Mouse (Mus musculus) MEL (cell line): Measurements from ENCODE around the gene B3gnt7. TPM values are rescaled to one million over a fixed set of nuclear protein-coding genes. Genes with fewer than 3 reads are reported as not detected.

ENCODE experiments used
- DNase-seq: peaks from one replicate; pipeline ENCODE4 v3.0.0; 2011; ENCODE audit warnings: low read depth, low spot score
- H3K27ac ChIP-seq: 2 replicates; pipeline ENCODE4 v1.5.1; 2012; ENCODE audit warnings: low read depth, mild to moderate bottlenecking, control low read depth, low read length, moderate library complexity; ENCODE audit not compliant: control insufficient read depth
- H3K27me3 ChIP-seq, 2 experiments: fragments of 150-350 bp in 1 of 2; sonication (generic) in 1 of 2; 2 replicates each; pipeline ENCODE4 v1.6.1; 2012; ENCODE audit warnings: low read length in 2 of 2, mild to moderate bottlenecking in 2 of 2, improper control_type of control experiment in 1 of 2, moderate library complexity in 1 of 2; ENCODE audit not compliant: insufficient read depth in 2 of 2, control insufficient read depth in 1 of 2
- H3K36me3 ChIP-seq, 2 experiments: 2 replicates each; pipeline ENCODE4 v1.6.1; 2012 to 2014; ENCODE audit warnings: low read length in 2 of 2, improper control_type of control experiment in 1 of 2, inconsistent platforms in 1 of 2, mild to moderate bottlenecking in 1 of 2; ENCODE audit not compliant: insufficient read depth in 2 of 2, control insufficient read depth in 1 of 2
- H3K4me1 ChIP-seq, 2 experiments: fragments of 150-350 bp in 1 of 2; sonication (generic) in 1 of 2; 2 replicates each; pipeline ENCODE4 v1.6.1; 2012; ENCODE audit warnings: low read length in 2 of 2, improper control_type of control experiment in 1 of 2, mild to moderate bottlenecking in 1 of 2; ENCODE audit not compliant: insufficient read depth in 2 of 2, control insufficient read depth in 1 of 2
- H3K4me3 ChIP-seq, 2 experiments: fragments of 150-350 bp in 1 of 2; sonication (generic) in 1 of 2; 2 replicates each; pipeline ENCODE4 v1.5.1; 2012; ENCODE audit warnings: low read depth in 2 of 2, low read length in 2 of 2, mild to moderate bottlenecking in 2 of 2, moderate library complexity in 2 of 2, control low read depth in 1 of 2, improper control_type of control experiment in 1 of 2; ENCODE audit not compliant: control insufficient read depth in 1 of 2, insufficient read depth in 1 of 2
- H3K79me2 ChIP-seq: 2 replicates; pipeline ENCODE4 v1.6.1; 2012; ENCODE audit warnings: mild to moderate bottlenecking, low read length, moderate library complexity; ENCODE audit not compliant: control insufficient read depth, poor library complexity, insufficient read depth
- H3K9ac ChIP-seq: 2 replicates; pipeline ENCODE4 v1.6.1; 2012; ENCODE audit warnings: low read depth, mild to moderate bottlenecking, control low read depth, low read length, moderate library complexity; ENCODE audit not compliant: control insufficient read depth, poor library complexity, severe bottlenecking
- H3K9me3 ChIP-seq: fragments of 150-350 bp; sonication (generic); replicated peaks from 2 replicates; pipeline ENCODE4 v1.6.1; 2012; ENCODE audit warnings: mild to moderate bottlenecking, low read length, improper control_type of control experiment, moderate library complexity; ENCODE audit not compliant: insufficient read depth
- E2F4 ChIP-seq: IDR thresholded peaks from 2 replicates; pipeline ENCODE4 v1.6.1; 2011; ENCODE audit warnings: low read depth, low read length, improper control_type of control experiment, borderline replicate concordance
- ELF1 ChIP-seq: IDR thresholded peaks from 2 replicates; pipeline ENCODE4 v1.6.1; 2014; ENCODE audit warnings: low read depth, mild to moderate bottlenecking, inconsistent platforms, low read length, improper control_type of control experiment, moderate library complexity
- EP300 ChIP-seq, 2 experiments: IDR thresholded peaks; 2 replicates each; pipeline ENCODE4 v1.6.1; 2011; ENCODE audit warnings: improper control_type of control experiment in 2 of 2, low read length in 2 of 2, low read depth in 1 of 2, mild to moderate bottlenecking in 1 of 2
- GATA1 ChIP-seq: IDR thresholded peaks from 2 replicates; pipeline ENCODE4 v1.6.1; 2011; ENCODE audit warnings: low read depth, low read length, improper control_type of control experiment
- HCFC1 ChIP-seq: IDR thresholded peaks from 2 replicates; pipeline ENCODE4 v1.6.1; 2012; ENCODE audit warnings: low read depth, mild to moderate bottlenecking, inconsistent platforms, low read length, improper control_type of control experiment, moderate library complexity
- JUND ChIP-seq: IDR thresholded peaks from 2 replicates; pipeline ENCODE4 v1.6.1; 2011; ENCODE audit warnings: low read depth, mild to moderate bottlenecking, improper control_type of control experiment, low read length
- MAX ChIP-seq: IDR thresholded peaks from 2 replicates; pipeline ENCODE4 v1.6.1; 2011; ENCODE audit warnings: low read length, improper control_type of control experiment
- MXI1 ChIP-seq: IDR thresholded peaks from 2 replicates; pipeline ENCODE4 v1.6.1; 2011; ENCODE audit warnings: mild to moderate bottlenecking, low read depth, low read length, improper control_type of control experiment
- MYB ChIP-seq: IDR thresholded peaks from 2 replicates; pipeline ENCODE4 v1.6.1; 2011; ENCODE audit warnings: mild to moderate bottlenecking, low read depth, low read length, improper control_type of control experiment
- NELFE ChIP-seq: IDR thresholded peaks from 2 replicates; pipeline ENCODE4 v1.6.1; 2011; ENCODE audit warnings: low read depth, low read length, improper control_type of control experiment
- NRF1 ChIP-seq: IDR thresholded peaks from 2 replicates; pipeline ENCODE4 v1.6.1; 2014; ENCODE audit warnings: low read depth, mild to moderate bottlenecking, inconsistent platforms, low read length, improper control_type of control experiment, moderate library complexity; ENCODE audit not compliant: poor library complexity, insufficient read depth, severe bottlenecking
- POLR2AphosphoS5 ChIP-seq: IDR thresholded peaks from 2 replicates; pipeline ENCODE4 v1.6.1; 2012; ENCODE audit warnings: low read depth, borderline replicate concordance, mild to moderate bottlenecking, inconsistent platforms, low read length, moderate library complexity, mixed read lengths
- SIN3A ChIP-seq: IDR thresholded peaks from 2 replicates; pipeline ENCODE4 v1.6.1; 2012; ENCODE audit warnings: low read length, improper control_type of control experiment, inconsistent platforms
- SMC3 ChIP-seq: IDR thresholded peaks from 2 replicates; pipeline ENCODE4 v1.6.1; 2011; ENCODE audit warnings: low read depth, low read length, improper control_type of control experiment
- TCF12 ChIP-seq: IDR thresholded peaks from 2 replicates; pipeline ENCODE4 v1.6.1; 2014; ENCODE audit warnings: low read depth, mild to moderate bottlenecking, inconsistent platforms, low read length, improper control_type of control experiment, moderate library complexity
- UBTF ChIP-seq: IDR thresholded peaks from 2 replicates; pipeline ENCODE4 v1.6.1; 2012; ENCODE audit warnings: low read depth, mild to moderate bottlenecking, inconsistent platforms, low read length, improper control_type of control experiment, moderate library complexity, borderline replicate concordance; ENCODE audit not compliant: insufficient read depth
- ZNF384 ChIP-seq: IDR thresholded peaks from 2 replicates; pipeline ENCODE4 v1.6.1; 2012; ENCODE audit warnings: low read depth, mild to moderate bottlenecking, inconsistent platforms, low read length, improper control_type of control experiment
- polyA plus RNA-seq, 2 experiments: library from polyadenylated mRNA; stranded (reverse) in 1 of 2; unstranded in 1 of 2; fragments of >175 nt in 1 of 2; fragments of >200 nt in 1 of 2; gene quantifications; 2 replicates each; pipeline versions ENCODE4 v1.2.1 to v1.2.4; 2012; ENCODE audit warnings: low replicate concordance in 2 of 2, low read depth in 1 of 2; ENCODE audit not compliant: insufficient read length in 2 of 2, insufficient read depth in 1 of 2, missing spikeins in 1 of 2
- total RNA-seq: library from RNA; depleted of rRNA; stranded (reverse); fragments of 300-350 nt; gene quantifications from 2 replicates; pipeline ENCODE4 v1.2.3, GENCODE M21; 2012

Gene B3gnt7
- total and polyA plus RNA-seq, 3 experiments: 0.40 TPM; not detected in 2

DNA sequence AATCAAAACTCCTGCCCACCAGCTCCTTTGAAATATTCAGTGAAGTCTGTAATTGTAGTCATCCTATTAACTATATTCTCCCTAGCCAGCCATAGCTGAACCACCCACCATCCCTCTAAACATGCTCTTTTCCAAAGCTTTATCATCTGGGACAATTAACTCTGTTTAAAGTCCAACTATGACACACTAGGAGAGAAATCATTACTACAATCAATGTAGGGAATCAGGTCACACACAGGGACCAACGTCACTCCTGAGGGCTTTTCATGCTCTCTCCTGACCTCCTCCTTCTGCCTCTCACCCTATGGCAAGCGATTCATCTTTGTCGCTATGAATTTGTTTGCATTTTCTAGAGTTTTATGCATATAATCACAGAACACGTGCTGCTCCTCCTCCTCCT is 15.2 kb upstream of the B3gnt7 start:
- no peak for TF ChIP-seq E2F4
- TF ChIP-seq MYB: no peak
- no peak for TF ChIP-seq NRF1
- TF ChIP-seq TCF12: no peak
- no peak for TF ChIP-seq NELFE
- TF ChIP-seq ELF1: no peak
- no peak for TF ChIP-seq MXI1
- no peak for TF ChIP-seq POLR2AphosphoS5
- no peak for TF ChIP-seq SMC3
- TF ChIP-seq SIN3A: no peak
- TF ChIP-seq HCFC1: no peak
- no peak for TF ChIP-seq UBTF
- TF ChIP-seq GATA1: no peak
- TF ChIP-seq ZNF384: no peak
- no peak for TF ChIP-seq EP300 (IDR thresholded peaks at IDR 0.05; ENCODE audit: low read depth in 1 of 2, low read length in 2 of 2)
- no peak for DNase-seq
- Histone ChIP-seq H3K36me3 (no peaks in the 10 kb centered on the region), H3K27me3 (no peaks in the 10 kb centered on the region; a peak in 2 of 4 replicates), H3K79me2 (no peaks in the 10 kb centered on the region), H3K4me3 (no peak overlapping the region), H3K4me1 (no peaks in the 10 kb centered on the region), H3K27ac (no peak overlapping the region), H3K9ac (no peak overlapping the region), H3K9me3 (no peaks in the 10 kb centered on the region)

- Histone ChIP-seq H3K9me3 (no peaks in the 10 kb centered on the region), H3K4me1 (no peaks in the 10 kb centered on the region), H3K4me3 (no peak overlapping the region), H3K27me3 (no peaks in the 10 kb centered on the region; a peak in 2 of 4 replicates), H3K79me2 (no peaks in the 10 kb centered on the region), H3K27ac (no peak overlapping the region), H3K9ac (no peak overlapping the region), H3K36me3 (no peaks in the 10 kb centered on the region)
- no peak for DNase-seq
- TF ChIP-seq MXI1 (no peak), EP300 (IDR thresholded peaks at IDR 0.05; ENCODE audit: low read depth in 1 of 2, low read length in 2 of 2) (no peak), JUND (no peak), MAX (no peak)
Measured at GRCm38 (mm10) chr1:86290452-86290851, 12.2 kb upstream of the B3gnt7 start.
